Mouse (Mus musculus): ENCODE data around the gene Rph3al.

Gene Rph3al

DNA sequence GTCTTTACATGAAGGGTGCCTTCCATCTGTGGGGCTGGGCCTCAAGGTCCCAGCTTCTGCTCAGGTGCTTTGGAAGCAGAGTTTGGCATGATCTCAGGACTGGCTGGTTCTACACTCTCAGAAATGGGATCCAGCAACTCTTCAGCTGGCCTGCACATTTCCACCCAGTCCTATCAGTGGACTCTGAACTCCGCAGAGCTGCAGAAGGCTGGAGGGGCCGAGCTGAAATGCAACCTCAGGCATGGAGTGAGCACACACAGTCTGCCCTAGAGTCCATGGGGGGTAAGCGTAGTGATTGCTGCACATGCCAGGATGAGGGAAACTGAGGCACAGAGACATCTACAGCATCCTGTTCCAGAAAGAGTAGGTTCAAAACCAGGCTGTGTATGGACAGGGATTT, 127.7 kb downstream of the Rph3al start:
- no peak for DNase-seq (ENCODE audit: low spot score)

DNA sequence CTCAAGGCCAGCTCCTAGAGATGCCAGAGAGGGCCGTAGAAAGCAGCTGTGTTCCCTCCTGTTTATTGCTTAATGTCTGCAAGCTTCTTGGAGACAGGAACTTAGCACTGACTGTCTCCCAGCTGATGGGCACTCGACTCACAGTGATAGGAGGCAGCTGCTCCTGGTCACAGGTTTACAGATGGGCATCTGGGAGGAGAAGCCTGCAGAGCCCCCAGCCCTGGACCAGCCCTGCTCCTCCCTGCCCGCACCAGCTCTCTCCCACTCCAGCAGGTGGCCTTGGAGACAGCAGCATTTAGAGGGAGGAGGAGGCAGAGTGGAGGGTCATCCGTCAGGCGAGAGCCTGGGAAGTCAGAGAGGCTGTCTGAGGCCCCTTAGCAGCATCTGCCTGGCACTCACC, 130.7 kb downstream of the Rph3al start:
- no peak for DNase-seq (ENCODE audit: low spot score)

DNA sequence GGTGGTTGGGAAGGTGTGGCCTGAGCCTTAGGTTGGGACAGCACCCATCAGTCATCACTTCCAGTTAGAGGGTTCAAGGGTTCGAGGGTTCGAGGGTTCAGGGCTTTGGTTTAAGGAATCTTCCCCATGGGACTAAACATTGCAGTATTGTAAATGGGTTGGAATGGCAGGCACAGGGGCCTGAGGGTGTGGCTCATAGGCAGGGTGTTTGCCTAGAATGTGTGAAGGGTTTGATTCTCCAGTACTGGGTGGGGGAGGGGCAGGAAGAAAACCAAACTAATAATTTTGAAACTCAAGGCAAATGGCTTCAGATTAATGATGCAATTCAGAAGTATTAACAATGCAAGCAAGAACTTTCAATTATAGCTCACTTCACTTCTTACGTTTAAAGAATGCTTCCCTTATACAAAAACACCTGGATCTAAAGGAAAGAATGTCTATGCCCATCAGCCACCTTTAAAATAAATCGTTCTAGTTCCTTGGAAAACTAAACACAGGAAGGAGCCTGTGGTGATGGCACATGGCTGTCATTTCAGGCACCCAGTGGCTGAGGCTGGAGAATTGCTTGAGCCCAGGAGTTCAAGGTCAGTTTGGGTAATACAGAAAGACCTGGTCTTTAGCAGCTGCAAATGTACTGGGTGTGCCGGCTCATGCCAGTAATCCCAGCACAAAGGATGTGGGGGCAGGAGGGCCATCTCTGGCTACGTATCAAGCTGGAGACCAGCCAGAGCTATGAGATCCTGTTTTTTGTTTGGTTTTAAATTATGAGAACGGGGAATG, 136.3 kb downstream of the Rph3al start:
- DNase-seq (ENCODE audit: low spot score): no peak

DNA sequence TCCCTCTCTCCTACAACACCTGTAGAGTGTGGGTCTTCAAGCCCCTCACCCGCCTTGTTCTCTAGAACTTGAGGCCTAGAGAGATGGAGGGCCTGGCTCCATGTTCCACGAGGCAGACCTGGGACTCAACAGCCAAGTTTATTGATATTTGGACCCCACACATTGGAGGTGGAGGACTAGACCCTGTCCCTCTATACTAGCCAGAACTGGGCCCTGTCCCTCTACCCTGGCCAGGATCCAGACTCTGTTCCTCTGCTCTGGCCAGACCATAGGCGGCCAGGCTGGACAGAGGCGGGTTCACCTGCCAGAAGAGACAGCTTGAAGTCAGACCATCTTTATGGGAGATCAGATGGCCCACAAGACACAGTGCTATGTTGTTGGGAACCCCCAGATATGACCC, 136.9 kb downstream of the Rph3al start:
- no peak for DNase-seq (ENCODE audit: low spot score)

DNA sequence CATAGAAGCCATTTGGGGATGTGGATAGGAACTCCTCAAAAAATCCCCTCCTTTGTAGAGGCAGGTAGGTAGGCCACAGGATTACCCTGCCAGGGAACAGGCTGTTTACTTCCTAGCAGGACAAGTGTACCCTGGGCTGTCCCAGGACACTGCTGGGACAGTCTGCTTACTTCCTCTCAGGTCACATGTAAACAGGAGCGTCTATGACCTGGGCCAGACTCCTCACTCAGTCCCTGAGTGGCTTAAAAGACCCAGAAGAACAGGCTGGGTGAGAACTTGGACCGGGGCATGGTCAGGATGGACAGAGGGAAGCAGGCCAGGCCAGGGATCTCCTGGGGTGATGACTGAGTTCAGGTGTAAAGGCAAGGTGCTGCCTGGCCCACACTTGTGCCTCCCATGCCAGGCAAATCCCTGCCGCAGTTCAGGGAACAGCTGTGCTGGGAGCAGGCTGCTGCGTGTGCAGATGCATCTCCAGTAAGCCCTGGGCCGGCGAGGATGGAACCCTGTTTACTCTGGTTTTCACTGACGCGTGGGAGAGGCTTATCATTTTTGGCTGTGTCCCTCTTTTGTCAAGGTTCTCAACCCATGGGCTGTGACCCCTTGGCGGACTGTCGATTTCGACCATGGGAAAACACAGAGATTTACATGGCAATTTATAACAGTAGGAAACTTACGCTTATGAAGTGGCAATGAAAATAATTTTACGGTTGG, 141.5 kb downstream of the Rph3al start:
- DNase-seq (ENCODE audit: low spot score): no peak

DNA sequence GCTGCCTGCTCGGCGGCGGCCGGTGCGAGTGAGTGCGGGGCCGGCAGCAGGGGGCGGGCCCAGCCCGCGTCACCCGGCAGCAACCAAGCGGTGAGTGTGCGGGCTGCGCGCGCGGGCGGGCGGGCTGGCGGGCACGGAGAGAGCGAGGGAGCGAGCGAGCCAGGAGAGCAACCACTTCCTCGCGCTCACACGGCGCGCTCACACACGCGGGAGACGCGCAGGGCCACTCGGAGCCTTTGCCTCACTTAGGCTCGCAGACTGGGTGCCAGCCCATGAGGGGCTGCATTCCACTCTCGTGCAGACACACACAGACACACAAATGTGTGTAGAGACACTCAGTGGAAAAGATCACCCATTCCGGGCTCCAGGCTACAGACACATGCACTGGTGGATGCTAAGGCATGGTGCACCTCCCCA, 142.2 kb downstream of the Rph3al start, which contains the start of gene Doc2b:
Gene Doc2b (minus strand): TSS at position 21 of the 417 bp plus-strand sequence.
- DNase-seq (ENCODE audit: low spot score): peak; percentile 51

DNA sequence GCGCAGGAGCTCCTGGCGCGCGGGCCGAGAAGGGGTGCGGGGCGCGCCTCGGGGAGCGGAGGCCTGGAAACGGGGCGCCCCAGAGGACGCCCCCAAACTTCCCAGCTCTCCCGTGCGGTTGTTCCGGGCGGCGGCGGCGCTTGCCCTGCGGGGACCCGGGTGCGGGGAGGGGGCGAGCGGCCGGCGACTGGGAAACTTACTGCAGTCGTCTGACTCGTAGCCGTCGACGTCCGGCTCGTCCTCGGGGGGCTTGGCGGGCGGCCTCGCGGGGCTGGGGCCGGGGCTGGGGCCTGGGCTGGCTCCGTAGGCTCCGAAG, 142.9 kb downstream of the Rph3al start:
- no peak for DNase-seq (ENCODE audit: low spot score)

DNA sequence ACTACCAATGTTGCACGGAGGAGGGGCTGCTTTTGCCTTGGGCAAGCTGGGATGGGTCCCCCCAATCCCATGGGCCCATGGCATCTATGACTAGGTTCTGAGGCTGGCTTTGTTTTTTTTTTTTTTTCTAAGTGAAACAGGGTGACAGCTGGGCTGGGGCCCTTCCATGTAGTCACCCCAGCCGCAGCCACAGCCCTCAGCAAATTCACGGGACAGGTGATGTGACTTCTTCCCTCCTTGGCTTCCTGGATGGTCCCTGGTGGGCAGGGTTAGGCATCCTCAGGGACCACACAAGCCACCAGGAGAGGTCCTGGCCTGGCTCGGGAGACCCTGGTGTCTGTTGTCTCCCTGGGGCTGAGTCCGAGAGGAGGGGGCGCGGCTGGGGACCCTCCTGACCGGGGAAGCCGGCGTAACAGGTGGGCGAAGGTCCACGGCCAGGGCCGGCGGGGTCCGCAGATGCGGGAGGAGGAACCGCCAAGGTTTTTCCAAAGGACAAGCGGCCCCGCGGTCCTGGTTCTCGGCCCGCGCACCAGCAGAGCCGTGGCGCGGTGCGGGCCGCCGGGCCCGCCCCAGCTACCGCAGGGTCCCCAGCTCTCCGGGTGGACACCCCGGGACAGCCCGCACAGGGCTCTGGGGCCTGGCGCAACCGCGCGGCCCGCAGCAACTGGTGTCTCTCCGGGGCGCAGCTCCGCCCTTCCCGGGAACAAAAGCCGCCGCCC, 143.5 kb downstream of the Rph3al start:
- DNase-seq (ENCODE audit: low spot score): no peak

DNA sequence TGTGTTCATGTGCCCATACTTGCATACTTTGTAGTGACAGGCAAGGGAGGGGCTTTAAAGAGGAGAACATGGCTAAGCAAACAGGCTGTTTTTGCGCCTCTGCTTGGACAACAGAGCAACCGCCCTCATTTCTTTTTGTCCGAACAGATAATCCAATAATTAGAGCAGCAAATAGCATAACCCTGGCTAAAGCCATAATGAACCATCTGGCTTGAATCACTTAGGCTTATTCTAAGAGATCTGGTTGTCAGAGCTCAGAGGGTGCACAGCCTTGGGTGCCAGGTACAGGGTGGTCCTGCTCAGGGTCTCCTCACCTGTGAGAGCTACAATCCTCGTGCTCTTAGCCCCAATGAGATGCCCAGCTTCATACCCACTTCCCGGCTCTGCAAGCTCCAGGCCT, 144.9 kb downstream of the Rph3al start:
- no peak for DNase-seq (ENCODE audit: low spot score)

DNA sequence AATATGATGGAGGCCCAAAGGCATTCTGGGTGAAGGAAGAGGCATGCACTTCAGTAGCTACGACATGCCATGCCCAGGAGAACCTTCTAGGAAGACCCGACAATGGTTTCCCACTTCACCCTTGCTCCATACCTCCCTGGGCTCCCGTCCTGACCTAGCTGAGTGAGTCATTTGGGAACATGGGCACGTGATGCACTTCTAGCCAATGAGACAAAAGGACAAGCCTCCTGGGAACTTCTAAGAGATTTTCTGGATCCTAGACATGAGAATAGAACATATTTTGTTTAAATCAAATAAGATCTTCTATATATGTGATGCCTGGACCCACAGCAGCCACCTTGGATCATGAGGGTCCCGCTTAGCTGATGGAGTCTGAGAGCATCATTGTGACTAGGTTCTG, 145.7 kb downstream of the Rph3al start:
- DNase-seq (ENCODE audit: low spot score): no peak

DNA sequence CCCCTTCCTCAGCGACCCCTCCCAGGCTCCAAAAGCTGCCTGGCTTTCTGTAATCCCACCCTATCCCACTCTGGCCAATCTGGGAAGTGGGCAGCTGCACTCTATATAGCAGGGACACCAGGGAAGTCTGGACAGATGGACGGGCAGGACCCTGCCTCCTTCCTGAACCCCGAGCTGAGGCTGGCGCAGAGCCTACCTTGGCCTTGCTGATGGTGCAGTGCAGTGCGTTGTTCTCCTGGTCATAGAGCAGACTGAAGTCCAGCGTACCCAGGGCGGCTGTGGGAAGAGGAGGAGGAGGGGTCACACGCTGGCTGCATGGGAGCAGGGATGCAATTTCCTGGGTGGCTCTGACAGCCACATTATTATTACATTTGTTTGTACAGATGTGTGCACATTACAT, 152.3 kb downstream of the Rph3al start:
- no peak for DNase-seq (ENCODE audit: low spot score)

DNA sequence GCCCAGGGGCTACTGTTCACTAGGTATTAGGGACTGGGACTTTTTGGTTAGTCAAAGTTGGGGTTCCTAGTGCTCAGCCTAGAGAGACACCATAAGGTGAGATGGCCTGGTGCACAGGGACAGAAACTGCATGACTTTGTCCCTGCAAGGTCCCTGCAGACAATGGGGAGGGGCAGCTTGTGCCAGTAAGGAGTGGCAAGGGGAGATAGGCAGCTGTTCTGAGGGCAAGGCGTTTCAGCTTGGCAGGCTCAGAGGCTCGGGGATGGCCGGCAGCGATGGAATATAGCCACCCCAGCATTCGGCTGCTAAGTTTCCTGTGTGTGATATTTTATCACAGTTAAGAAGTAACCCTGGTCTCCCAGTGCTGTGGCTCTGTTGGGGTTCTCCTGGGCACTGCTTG, 154.4 kb downstream of the Rph3al start:
- DNase-seq (ENCODE audit: low spot score): no peak

DNA sequence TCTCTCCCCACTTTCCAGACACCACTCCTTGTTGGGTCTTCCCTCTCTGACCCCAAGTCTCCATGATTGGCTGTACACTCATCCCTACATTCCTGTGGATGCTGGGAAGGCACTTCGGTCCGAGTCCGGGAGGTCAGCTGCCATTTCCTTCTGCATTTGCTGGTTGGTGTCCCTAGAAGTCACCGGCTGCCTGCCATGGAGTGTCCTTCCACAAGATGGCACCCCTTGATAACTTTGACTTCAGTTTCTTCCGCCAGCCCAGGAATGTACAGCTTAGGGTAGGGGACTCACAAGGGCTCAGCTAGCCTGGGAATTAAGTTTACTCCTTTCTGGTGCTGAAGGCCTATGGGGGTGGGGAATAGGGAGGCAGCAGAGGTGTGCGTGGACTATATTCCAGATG, 156.3 kb downstream of the Rph3al start:
- DNase-seq (ENCODE audit: low spot score): peak; percentile 89
